Mouse (Mus musculus) ES-E14 (cell line): ENCODE measurements around the gene Bex6. TPM values are rescaled to one million over a fixed set of nuclear protein-coding genes. Genes with fewer than 3 reads are reported as not detected.

Source experiments
- DNase-seq: peaks from one replicate; pipeline ENCODE4 v3.0.0-alpha.2; 2013; ENCODE audit warnings: low read depth, low spot score
- H3K27ac ChIP-seq: 2 replicates; pipeline ENCODE4 v1.5.1; 2012; ENCODE audit warnings: low read depth, mild to moderate bottlenecking, low read length, moderate library complexity, mixed read lengths; ENCODE audit not compliant: poor library complexity, insufficient read depth, severe bottlenecking
- H3K36me3 ChIP-seq: 2 replicates; pipeline ENCODE4 v1.6.1; 2012; ENCODE audit warnings: mild to moderate bottlenecking, low read length, moderate library complexity, mixed read lengths; ENCODE audit not compliant: control insufficient read depth, poor library complexity, insufficient read depth, severe bottlenecking
- H3K4me1 ChIP-seq, 2 experiments: fragments of 150-350 bp in 1 of 2; sonication (generic) in 1 of 2; 2 replicates each; pipeline ENCODE4 v1.6.1; 2012; ENCODE audit warnings: low read length in 2 of 2, mild to moderate bottlenecking in 1 of 2, mixed read lengths in 1 of 2; ENCODE audit not compliant: control insufficient read depth in 2 of 2, insufficient read depth in 2 of 2, poor library complexity in 1 of 2
- H3K4me3 ChIP-seq, 2 experiments: fragments of 150-350 bp in 1 of 2; sonication (generic) in 1 of 2; 2 replicates each; pipeline ENCODE4 v1.5.1; 2012; ENCODE audit warnings: low read length in 2 of 2, low read depth in 1 of 2, mild to moderate bottlenecking in 1 of 2, mixed read lengths in 1 of 2; ENCODE audit not compliant: insufficient read depth in 1 of 2, poor library complexity in 1 of 2, severe bottlenecking in 1 of 2
- H3K9ac ChIP-seq: 2 replicates; pipeline ENCODE4 v1.6.1; 2012; ENCODE audit warnings: low read depth, mild to moderate bottlenecking, low read length, mixed read lengths; ENCODE audit not compliant: poor library complexity, insufficient read depth, severe bottlenecking
- H3K9me3 ChIP-seq: fragments of 150-350 bp; sonication (generic); 2 replicates; pipeline ENCODE4 v1.6.1; 2012; ENCODE audit warnings: low read depth, mild to moderate bottlenecking, low read length; ENCODE audit not compliant: control insufficient read depth, insufficient read depth
- CHD2 ChIP-seq: IDR thresholded peaks from 2 replicates; pipeline ENCODE4 v1.6.1; 2014; ENCODE audit warnings: mild to moderate bottlenecking, low read depth, low read length, inconsistent platforms
- HCFC1 ChIP-seq: IDR thresholded peaks from 2 replicates; pipeline ENCODE4 v1.6.1; 2012; ENCODE audit warnings: low read length, inconsistent platforms, borderline replicate concordance; ENCODE audit not compliant: insufficient read depth
- MAFK ChIP-seq: IDR thresholded peaks from 2 replicates; pipeline ENCODE4 v1.6.1; 2014; ENCODE audit warnings: mild to moderate bottlenecking, low read depth, low read length, inconsistent platforms; ENCODE audit not compliant: insufficient read depth
- ZC3H11A ChIP-seq: IDR thresholded peaks from 2 replicates; pipeline ENCODE4 v1.6.1; 2012; ENCODE audit warnings: low read depth, mild to moderate bottlenecking, inconsistent platforms, low read length, borderline replicate concordance
- ZNF384 ChIP-seq: IDR thresholded peaks from 2 replicates; pipeline ENCODE4 v1.6.1; 2012; ENCODE audit warnings: low read depth, low read length, inconsistent platforms
- in situ Hi-C, 2 experiments: fragments of 600-800 bp; cut with MboI; formaldehyde crosslinking; loops; one replicate each; pipeline ENCODE4 v1.15.1; 2025; ENCODE audit warnings: low sequenced_read_pairs in 2 of 2, inconsistent platforms in 1 of 2; ENCODE audit not compliant: unreplicated experiment in 2 of 2
- total RNA-seq: library from RNA; depleted of rRNA; stranded (reverse); fragments of 300-350 nt; gene quantifications from 2 replicates; pipeline ENCODE4 v1.2.3, GENCODE M21; 2012

Bex6 gene
- total RNA-seq, 1 experiment: 1.4 TPM

DNA sequence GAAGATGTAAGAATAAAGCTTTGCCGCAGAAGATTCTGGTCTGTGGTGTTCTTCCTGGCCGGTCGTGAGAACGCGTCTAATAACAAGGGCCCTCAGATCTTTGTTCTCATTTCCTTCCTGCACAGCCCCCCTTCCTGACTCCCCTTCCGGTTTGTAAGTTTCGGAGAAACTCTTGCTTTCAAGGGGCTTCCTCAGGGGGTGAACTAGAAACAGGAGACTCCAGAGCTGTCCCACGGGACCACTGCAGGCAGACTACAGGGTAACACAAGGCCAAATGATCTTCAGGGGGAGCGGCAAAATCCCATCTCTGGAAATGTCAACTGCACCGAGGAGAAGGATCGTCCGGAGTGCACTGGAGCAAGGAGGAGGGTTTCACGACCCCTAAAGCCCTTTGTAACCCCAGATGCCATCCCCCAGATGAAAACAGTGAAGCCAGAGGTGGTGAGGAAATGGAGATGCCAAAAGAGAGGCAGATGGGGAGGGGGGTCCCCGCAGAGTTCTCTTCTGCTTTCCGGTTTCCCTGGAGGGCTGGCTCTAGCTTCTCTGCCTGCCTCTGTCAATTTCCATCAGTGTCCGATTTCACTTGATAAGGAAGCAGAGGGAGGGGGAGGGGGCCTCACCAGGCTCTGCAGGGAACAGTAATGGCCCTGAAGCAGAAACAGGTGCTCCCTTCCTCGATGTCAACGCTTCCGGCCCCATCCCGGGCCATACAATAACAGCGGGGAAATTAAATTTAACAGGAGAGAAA lies 20.8 kb downstream of the Bex6 start:
- in situ Hi-C loops: no loop called here
- Histone ChIP-seq H3K4me1 (no peaks in the 10 kb centered on the region), H3K36me3 (no peaks in the 10 kb centered on the region), H3K9ac (no peak overlapping the region), H3K27ac (no peak overlapping the region), H3K9me3 (no peaks in the 10 kb centered on the region), H3K4me3 (no peak overlapping the region)
- no peak for DNase-seq
- TF ChIP-seq HCFC1 (no peak), CHD2 (no peak), MAFK (no peak)

DNA sequence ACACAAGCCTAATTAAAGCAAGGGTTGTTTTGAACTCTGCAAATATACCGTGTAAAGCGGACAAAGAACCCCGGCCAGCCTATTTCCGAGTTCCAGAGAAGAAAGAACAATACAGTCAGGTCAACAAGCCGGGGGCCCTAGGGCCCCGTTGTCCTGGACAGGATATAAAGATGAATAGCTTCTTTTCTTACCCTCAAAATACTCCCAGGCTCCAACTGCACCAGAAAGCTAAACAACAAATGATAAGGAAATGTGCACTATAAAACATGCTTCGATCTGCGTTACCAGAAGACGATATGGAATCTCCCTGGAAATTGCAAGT lies 21.3 kb downstream of the Bex6 start:
- no peaks in the 10 kb centered on the region for H3K4me1 ChIP-seq
- no peak for TF ChIP-seq MAFK
- H3K36me3 ChIP-seq: no peaks in the 10 kb centered on the region
- no peak overlapping the region for H3K4me3 ChIP-seq
- no peak overlapping the region for H3K9ac ChIP-seq
- DNase-seq: no peak
- no peaks in the 10 kb centered on the region for H3K9me3 ChIP-seq
- H3K27ac ChIP-seq: no peak overlapping the region
- in situ Hi-C loops: no loop called here

DNA sequence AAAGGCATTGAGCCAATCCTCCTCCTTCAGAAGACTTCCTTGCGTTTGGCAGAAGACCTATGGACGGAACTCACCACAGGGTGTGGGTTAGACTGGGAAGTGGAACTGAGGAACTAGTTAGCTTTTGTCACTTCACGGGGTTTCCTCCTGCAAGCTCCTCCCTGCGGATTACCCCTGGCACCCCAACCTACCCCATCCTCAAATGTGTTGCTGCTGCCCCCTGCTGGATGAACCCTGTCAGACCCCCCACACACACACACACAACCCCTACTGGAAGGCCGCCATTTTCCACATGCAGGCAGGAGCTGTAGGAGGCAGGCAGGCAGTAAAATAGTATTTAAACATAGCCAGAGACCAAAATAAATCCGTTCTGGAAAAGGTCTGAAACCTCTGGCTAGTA lies 23.1 kb downstream of the Bex6 start:
- peak; percentile 48 for DNase-seq
- in situ Hi-C loops: no loop called here
- no peak overlapping the region for H3K4me3 ChIP-seq
- no peak overlapping the region for H3K27ac ChIP-seq
- no peaks in the 10 kb centered on the region for H3K9me3 ChIP-seq
- no peaks in the 10 kb centered on the region for H3K4me1 ChIP-seq
- TF ChIP-seq ZC3H11A (0 out of 2 replicates have a peak, but pooled peaks have one; percentile 28), HCFC1 (no peak)
- no peaks in the 10 kb centered on the region for H3K36me3 ChIP-seq
- no peak overlapping the region for H3K9ac ChIP-seq

DNA sequence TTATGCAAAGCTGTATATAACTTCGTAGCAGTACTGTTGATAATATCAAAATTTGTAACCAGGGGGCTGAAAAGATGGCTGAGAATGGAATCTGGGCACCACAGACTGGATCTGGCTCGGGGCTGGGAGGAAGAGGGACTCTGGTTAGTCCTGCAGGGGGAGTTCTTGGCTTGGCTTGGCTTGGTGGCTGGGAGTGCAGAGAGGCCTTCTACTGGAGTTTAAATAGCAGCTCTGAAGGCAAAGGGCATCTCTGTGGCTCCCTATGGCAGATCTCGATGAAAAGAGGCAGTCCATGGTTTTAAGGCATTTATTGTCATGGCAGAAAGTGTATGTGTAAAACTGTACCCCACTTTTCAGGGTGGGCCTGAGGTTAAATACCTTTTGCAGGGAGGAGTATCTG lies 25.3 kb downstream of the Bex6 start:
- Histone ChIP-seq H3K9me3 (no peaks in the 10 kb centered on the region), H3K9ac (no peak overlapping the region), H3K36me3 (no peaks in the 10 kb centered on the region), H3K4me1 (no peaks in the 10 kb centered on the region), H3K27ac (no peak overlapping the region), H3K4me3 (no peak overlapping the region)
- DNase-seq: no peak
- in situ Hi-C loops: no loop called here
- no peak for TF ChIP-seq HCFC1
- TF ChIP-seq MAFK: no peak
- TF ChIP-seq CHD2: no peak
- no peak for TF ChIP-seq ZC3H11A
- TF ChIP-seq ZNF384: no peak

DNA sequence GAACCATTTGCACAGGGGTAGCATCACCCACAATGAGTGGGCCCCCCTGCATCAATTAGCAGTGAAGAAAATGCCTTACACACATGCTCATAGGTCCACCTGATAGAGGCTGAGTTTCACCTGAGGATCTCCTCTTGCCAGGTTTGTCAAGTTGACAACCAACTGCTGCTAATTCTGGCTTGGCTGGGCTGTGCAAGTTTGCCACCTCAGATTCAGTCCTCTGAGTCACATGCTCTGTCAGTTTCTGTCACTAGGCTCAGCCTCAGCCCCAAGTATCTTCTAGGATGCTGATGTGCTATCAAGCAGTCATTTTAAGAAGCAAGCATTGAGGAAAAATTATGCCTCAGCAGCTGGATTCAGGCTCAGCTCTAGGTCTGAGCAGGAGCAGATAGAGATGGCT lies 34.5 kb downstream of the Bex6 start:
- no peak for DNase-seq
- H3K9ac ChIP-seq: no peak overlapping the region
- H3K4me3 ChIP-seq: no peak overlapping the region
- H3K36me3 ChIP-seq: no peaks in the 10 kb centered on the region
- in situ Hi-C loops: no loop called here
- TF ChIP-seq ZC3H11A: no peak
- TF ChIP-seq MAFK: no peak
- no peak for TF ChIP-seq ZNF384
- no peak for TF ChIP-seq HCFC1
- H3K9me3 ChIP-seq: no peaks in the 10 kb centered on the region
- H3K4me1 ChIP-seq: no peaks in the 10 kb centered on the region
- no peak overlapping the region for H3K27ac ChIP-seq
